Mouse (Mus musculus) kidney, postnatal 14 days (tissue): ENCODE results near the gene Plpp4.

Source experiments
- DNase-seq: peaks from one replicate; pipeline ENCODE4 v3.0.0; 2022; ENCODE audit warnings: mixed read lengths

Gene Plpp4

DNA sequence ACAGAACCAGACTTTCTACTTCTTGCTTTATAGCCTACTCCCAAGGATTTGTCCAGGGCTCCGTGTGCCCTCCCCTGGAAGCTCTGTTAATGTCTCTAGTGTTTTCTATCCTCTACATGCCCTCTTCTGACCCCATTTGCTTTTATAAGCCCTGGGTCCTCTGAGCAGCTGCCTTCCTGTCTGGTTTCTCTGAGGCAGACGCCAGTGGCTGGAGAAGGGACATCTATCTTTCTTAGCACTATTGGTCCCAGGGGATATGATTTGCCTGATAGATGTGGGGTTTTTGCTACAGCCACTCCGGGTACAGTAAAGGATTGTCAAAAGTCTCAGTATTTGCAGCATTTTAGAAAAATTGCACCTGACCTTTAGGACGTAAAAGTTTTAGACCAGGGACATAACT lies 46.5 kb downstream of the Plpp4 start:
- peak; percentile 17 for DNase-seq

DNA sequence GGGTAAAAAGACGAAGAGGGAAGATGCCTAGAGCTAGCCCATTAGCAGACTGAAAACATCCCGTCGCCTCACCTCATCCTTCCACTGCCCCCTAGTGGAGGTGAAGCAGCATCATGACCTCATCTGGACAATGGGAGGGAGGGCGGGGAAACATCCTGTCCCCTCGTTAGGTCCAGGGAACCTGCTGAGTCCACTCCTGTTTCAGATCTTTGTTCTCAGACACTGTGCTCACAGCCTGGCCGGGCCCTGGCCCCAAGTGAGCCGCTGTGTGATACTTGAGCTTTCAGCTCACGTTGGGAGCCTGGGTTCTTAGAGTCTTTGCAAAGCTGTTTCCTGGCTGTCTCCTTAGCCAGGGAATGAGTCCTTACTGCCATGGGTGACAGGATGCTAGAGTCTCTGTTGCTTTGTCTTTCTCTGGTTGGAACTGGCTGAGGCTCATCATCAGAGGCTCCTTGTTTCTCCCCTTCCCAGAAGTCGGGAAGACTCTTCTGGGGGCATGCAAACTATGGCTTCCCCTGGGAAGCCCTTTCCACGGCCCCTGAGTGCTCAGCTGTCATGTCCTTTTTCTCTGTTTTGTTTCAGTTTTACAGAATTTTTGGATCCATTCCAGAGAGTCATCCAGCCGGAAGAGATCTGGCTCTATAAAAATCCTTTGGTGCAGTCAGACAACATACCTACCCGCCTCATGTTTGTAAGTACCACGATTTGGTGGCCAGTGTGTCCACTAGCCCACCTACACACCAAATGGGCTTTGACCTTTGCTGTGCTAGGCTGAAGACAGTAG lies 50.4 kb downstream of the Plpp4 start:
- no peak for DNase-seq

DNA sequence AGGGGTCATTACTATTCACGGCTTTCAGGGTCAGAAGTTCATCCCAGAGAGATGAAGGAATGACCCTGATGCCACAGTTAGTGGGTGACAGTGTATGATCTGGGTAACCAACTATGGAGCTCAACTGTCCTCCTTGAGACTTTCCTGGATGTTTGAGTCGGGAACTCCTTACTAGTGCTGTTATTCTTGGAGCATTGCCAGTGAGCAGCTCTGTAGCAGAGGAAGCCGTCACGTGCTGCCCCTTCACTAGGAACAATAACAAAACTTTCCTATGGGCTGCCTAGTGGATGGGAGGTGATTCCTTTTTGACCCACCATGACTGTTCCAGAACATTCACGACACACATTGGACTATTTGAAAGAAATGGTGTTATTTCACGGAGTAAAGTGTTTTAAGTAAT lies 51.8 kb downstream of the Plpp4 start:
- peak; percentile 23 for DNase-seq

DNA sequence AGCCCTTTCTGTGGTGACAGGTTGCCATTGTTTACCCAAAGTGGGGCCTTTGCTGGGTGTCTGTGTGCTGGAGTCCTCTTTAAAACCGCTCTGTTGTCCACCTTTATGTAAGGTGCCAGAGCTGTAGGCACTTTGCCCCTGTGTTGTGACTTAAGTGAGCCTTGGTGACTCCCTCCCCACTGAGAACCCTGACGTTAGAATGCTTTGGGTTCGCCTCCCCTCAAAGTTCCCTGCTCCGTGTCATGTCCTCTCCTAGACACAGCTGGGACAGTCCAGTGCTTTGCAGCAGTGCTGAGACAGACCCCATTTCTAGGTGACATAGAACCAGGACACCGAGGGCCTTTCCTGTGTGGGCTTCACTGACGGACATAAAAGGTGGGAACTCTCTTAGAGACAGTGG lies 55.7 kb downstream of the Plpp4 start:
- DNase-seq, result no peak

- no peak for DNase-seq
Observed at GRCm38 (mm10) chr7:129313969-129314368, 57.1 kb downstream of the Plpp4 start.

GRCm38 (mm10) chr7:129340096-129340495 lies 83.3 kb downstream of the Plpp4 start:
- no peak for DNase-seq

- DNase-seq, result no peak
Observed at GRCm38 (mm10) chr7:129355561-129355960, 98.7 kb downstream of the Plpp4 start.

DNA sequence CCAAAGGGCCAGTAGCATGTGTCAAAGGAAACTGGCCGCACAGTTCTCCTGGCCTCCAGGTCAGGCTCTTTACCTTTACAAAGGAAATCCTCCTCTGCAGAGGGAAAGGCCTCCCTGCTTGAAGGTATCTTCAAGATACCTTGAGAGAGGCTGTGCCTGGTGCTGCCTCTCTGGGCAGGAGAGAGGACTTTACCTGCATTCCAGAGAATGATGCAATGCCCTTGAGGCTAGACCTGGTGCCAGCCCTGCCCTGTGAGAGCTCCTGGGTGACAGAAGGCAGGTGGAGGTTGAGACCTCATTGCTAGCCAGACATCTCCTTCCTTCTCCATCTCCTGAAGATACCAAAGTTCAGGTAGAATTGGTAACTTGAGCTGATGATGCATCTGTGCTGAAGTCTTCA lies 118.5 kb downstream of the Plpp4 start:
- no peak for DNase-seq

GRCm38 (mm10) chr7:129385149-129385548 lies 128.3 kb downstream of the Plpp4 start:
- no peak for DNase-seq

GRCm38 (mm10) chr7:129392835-129393489 lies 136.1 kb downstream of the Plpp4 start:
- DNase-seq, result no peak

- DNase-seq, result no peak
Observed at GRCm38 (mm10) chr7:129396561-129396960, 139.7 kb downstream of the Plpp4 start.

- no peak for DNase-seq
Observed at GRCm38 (mm10) chr7:129399071-129399470, 142.2 kb downstream of the Plpp4 start.

- DNase-seq, result no peak
Observed at GRCm38 (mm10) chr7:129402695-129403364, 146.0 kb downstream of the Plpp4 start.

DNA sequence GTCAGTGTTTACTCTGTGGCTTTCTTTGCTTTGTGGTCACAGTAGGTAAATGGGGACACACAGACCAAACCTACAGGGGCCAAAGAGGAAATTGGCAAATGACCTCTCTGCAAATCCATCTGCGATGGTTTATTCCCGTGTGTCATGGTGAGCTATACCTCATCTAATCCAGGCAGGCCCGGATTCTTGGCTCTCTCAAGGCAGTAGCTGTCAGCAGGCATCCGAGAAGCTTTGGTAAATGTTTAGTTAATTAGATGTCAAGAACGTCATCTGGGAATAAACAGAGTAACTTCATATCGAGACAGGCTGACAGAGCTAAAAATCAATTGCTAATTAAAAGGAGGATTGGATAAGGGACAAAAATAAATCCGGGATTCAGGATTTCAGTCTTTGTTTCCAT lies 149.2 kb downstream of the Plpp4 start:
- DNase-seq, result no peak

DNA sequence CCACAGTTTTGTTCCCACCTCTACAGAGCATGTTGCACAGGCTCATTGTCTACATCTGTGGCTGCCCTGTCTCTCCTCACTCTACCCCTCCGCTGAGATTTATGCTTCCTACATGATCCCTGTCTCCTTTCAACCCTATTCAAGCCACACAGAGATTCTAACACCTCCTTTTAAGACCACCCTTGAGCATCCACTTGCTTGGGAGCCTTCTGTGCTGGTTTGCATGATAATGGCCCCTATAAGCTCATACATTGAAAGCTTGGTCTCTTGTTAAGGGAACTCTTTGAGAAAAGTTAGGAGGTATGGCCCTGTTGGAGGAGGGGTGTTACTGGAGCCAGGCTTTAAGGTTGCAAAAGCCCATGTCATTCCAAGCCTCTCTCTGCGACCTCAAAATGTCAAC lies 155.9 kb downstream of the Plpp4 start:
- no peak for DNase-seq

GRCm38 (mm10) chr7:129415179-129415578 lies 158.3 kb downstream of the Plpp4 start:
- DNase-seq, result no peak

GRCm38 (mm10) chr7:129421181-129421580 lies 164.3 kb downstream of the Plpp4 start:
- no peak for DNase-seq

DNA sequence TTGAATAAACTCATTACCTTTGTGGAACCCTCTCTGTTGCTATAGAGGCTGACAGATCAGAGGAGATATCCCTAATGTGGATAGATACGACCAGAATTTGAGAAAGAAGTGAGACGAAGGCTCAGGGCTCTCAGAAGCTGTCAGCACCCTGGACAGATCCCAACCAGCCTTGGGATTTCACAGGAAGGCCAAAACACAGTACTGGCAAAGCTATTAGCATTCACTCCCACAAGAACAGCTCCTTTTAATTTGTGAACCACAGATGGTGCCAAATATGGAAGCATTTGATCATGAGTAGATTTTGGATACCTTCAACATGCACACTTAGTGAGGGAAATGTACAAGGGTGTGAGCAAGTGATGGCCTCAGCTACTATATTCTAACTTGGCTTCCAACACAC lies 168.7 kb downstream of the Plpp4 start:
- peak; percentile 10 for DNase-seq

GRCm38 (mm10) chr7:129428794-129429193 lies 172.0 kb downstream of the Plpp4 start:
- DNase-seq, result no peak

DNA sequence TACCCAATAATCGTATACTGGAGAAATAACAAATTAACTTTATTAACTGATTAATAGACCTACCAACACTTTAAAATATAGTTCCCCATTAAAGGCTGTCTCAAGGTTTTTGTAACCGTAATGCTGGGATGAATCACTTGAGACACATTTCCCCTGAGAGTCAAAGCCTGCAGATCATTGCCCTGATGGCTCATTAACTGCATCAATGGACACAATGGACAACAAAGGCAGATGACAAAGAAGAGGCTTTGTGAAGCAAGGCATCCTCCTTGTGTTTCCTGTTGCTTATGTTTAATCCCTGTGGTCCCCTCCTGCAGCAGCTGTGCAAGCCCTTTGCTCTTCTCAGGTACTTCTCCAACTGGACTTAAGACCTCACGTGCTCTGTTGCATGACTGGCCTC lies 173.1 kb downstream of the Plpp4 start:
- DNase-seq, result no peak
